Mouse (Mus musculus): ENCODE data around the gene Gtf3c6. TPM values are rescaled to one million over a fixed set of nuclear protein-coding genes. Genes with fewer than 3 reads are reported as not detected.
A peak's percentile ranks its signal among the peaks of the same experiment; 100 is the strongest.
"Not testable (repeated sequence)": the region's sequence is repeated elsewhere in the genome, so short reads cannot be mapped to it uniquely, and the experiment has no call there.

Gtf3c6 gene
- total RNA-seq (2015): 69.0 and 87.6 TPM in 2 replicates
- 219 and 265 TPM in 2 replicates for total RNA-seq (2017)

GRCm38 (mm10) chr10:40257414-40258255, at the start of gene Gtf3c6:
Gene Gtf3c6 (minus strand): TSS chr10:40258108.
- peak; percentile 61 for ATAC-seq (replicated peaks; ENCODE audit: poor library complexity)

GRCm38 (mm10) chr10:40305989-40306388, 48.1 kb upstream of the Gtf3c6 start:
- ATAC-seq (replicated peaks; ENCODE audit: poor library complexity): no peak

GRCm38 (mm10) chr10:40302140-40302985, 44.5 kb upstream of the Gtf3c6 start, which contains the start of gene Amd1:
Gene Amd1 (minus strand): TSS chr10:40302186.
- ATAC-seq (replicated peaks; ENCODE audit: poor library complexity): peak; percentile 89

GRCm38 (mm10) chr10:40301181-40302075, 43.5 kb upstream of the Gtf3c6 start:
- not testable (repeated sequence) for ATAC-seq (replicated peaks; ENCODE audit: poor library complexity)

GRCm38 (mm10) chr10:40300648-40301171, 42.8 kb upstream of the Gtf3c6 start:
- peak; percentile 69 for ATAC-seq (replicated peaks; ENCODE audit: poor library complexity)

- no peak for ATAC-seq (replicated peaks; ENCODE audit: poor library complexity)
These were observed 34.7 kb upstream of the Gtf3c6 start for GRCm38 (mm10) chr10:40292640-40293039.

- ATAC-seq (replicated peaks; ENCODE audit: poor library complexity): no peak
These were observed 28.9 kb upstream of the Gtf3c6 start for GRCm38 (mm10) chr10:40286767-40287166.

GRCm38 (mm10) chr10:40285571-40285970, 27.7 kb upstream of the Gtf3c6 start:
- 0 out of 2 replicates have a peak, but pooled peaks have one; percentile 12 for ATAC-seq (replicated peaks; ENCODE audit: poor library complexity)

- 0 out of 2 replicates have a peak, but pooled peaks have one; percentile 18 for ATAC-seq (replicated peaks; ENCODE audit: poor library complexity)
These were observed 27.1 kb upstream of the Gtf3c6 start for GRCm38 (mm10) chr10:40284997-40285396.

- ATAC-seq (replicated peaks; ENCODE audit: poor library complexity): 0 out of 2 replicates have a peak, but pooled peaks have one; percentile 11
These were observed 26.4 kb upstream of the Gtf3c6 start for GRCm38 (mm10) chr10:40284179-40284831.

GRCm38 (mm10) chr10:40283636-40284035, 25.7 kb upstream of the Gtf3c6 start:
- ATAC-seq (replicated peaks; ENCODE audit: poor library complexity): no peak

GRCm38 (mm10) chr10:40281565-40281964, 23.7 kb upstream of the Gtf3c6 start:
- no peak for ATAC-seq (replicated peaks; ENCODE audit: poor library complexity)

- no peak for ATAC-seq (replicated peaks; ENCODE audit: poor library complexity)
These were observed 20.4 kb upstream of the Gtf3c6 start for GRCm38 (mm10) chr10:40278317-40278716.

- ATAC-seq (replicated peaks; ENCODE audit: poor library complexity): peak; percentile 89
These were observed 18.1 kb upstream of the Gtf3c6 start for GRCm38 (mm10) chr10:40275991-40276390.

- peak; percentile 76 for ATAC-seq (replicated peaks; ENCODE audit: poor library complexity)
These were observed 16.0 kb upstream of the Gtf3c6 start for GRCm38 (mm10) chr10:40273938-40274337.

GRCm38 (mm10) chr10:40271216-40271615, 13.3 kb upstream of the Gtf3c6 start:
- ATAC-seq (replicated peaks; ENCODE audit: poor library complexity): no peak

- ATAC-seq (replicated peaks; ENCODE audit: poor library complexity): no peak
These were observed 7.0 kb upstream of the Gtf3c6 start for GRCm38 (mm10) chr10:40264920-40265319.

GRCm38 (mm10) chr10:40263691-40264090, 5.8 kb upstream of the Gtf3c6 start:
- no peak for ATAC-seq (replicated peaks; ENCODE audit: poor library complexity)

GRCm38 (mm10) chr10:40262200-40262599, 4.3 kb upstream of the Gtf3c6 start:
- no peak for ATAC-seq (replicated peaks; ENCODE audit: poor library complexity)

- ATAC-seq (replicated peaks; ENCODE audit: poor library complexity): no peak
These were observed 2.4 kb upstream of the Gtf3c6 start for GRCm38 (mm10) chr10:40260305-40260704.
